Mouse (Mus musculus): Measurements from ENCODE around the gene Ctsc.

DNA sequence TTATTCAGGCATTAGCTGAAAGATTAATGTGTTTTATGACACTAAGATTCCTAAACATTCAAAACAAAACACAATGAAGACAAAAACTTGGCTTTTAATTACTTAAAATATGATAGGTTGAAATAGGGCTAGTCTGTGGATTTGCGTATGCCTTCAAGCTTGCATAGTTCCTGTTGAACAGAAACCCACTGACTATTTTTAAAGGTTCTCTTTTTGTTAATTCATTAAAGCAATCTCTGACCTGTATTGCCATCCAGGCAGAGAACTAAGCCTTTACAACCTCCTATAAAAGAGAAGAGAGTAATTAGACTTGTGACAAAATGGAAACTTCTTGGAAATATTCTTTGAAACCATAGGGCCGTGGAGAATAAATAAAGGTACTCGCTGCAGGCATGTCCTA lies 7.4 kb downstream of the Ctsc start:
- no peak for TF ChIP-seq TAL1 (IDR thresholded peaks at IDR 0.05; ENCODE audit: low read length)
- TF ChIP-seq GATA1 (IDR thresholded peaks at IDR 0.05; ENCODE audit: low read length): no peak

All from erythroblast, embryonic 14.5 days (primary cell).